Mouse (Mus musculus): Measurements from ENCODE around the gene Polr1d. TPM values are rescaled to one million over a fixed set of nuclear protein-coding genes. Genes with fewer than 3 reads are reported as not detected.

Gene Polr1d
- polyA plus RNA-seq, 2 experiments: 104 to 148 TPM

DNA sequence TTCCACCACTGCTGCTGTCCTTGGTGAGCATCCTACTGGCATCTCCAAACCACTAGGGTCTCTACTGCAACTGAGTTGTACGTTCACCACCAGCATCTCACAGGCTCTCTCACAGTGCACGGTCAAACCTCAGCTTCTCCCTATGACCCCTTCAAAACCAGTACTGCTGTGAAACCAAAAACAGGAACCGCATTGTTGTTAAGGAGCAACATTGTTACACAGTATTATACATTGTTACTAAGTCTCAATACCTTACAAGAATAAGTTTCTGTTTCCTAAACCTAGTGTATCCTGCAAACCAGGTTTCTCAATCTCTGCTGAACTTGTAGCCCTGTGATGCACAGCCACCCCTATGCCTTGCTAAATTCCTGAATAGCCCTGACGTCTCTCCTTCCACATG lies 51.0 kb downstream of the Polr1d start:
- no peaks in the 10 kb centered on the region for H3K9me3 ChIP-seq (ENCODE audit: control insufficient read depth, low read length)

DNA sequence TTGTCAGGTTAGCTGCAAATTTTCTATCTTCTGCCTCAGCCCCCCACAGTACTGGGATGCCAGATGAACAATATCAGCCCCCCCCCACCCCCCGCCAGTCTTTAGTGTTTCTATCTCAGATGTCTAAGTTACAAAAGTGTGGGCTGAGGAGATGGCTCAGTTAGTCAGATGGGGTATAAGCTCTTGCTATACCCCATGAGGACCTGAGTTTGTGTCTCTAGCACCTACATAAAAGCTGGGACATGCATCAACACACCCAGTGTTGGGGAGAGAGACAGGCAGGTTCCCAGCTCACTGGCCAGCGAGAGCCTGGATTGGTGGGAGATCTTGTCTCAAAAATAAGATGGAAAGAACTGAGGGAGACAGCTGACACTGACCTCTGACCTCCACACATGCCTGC lies 52.6 kb downstream of the Polr1d start:
- H3K4me1 ChIP-seq (ENCODE audit: control insufficient read depth, insufficient read depth, low read length): no peaks in the 10 kb centered on the region
- H3K4me2 ChIP-seq (replicated peaks; ENCODE audit: low read depth, low read length, severe bottlenecking): no peak overlapping the region
- H3K27me3 ChIP-seq (ENCODE audit: control insufficient read depth, insufficient read depth, low read length): no peaks in the 10 kb centered on the region
- H3K36me3 ChIP-seq (ENCODE audit: control insufficient read depth, insufficient read depth, low read length): no peaks in the 10 kb centered on the region
- ATAC-seq (ENCODE audit: low FRiP score, low read depth): no peak
- no peaks in the 10 kb centered on the region for H3K9me3 ChIP-seq (ENCODE audit: control insufficient read depth, low read length)
- H3K9ac ChIP-seq (ENCODE audit: low read depth, low read length, severe bottlenecking): no peak overlapping the region
- TF ChIP-seq POLR2A (IDR thresholded peaks at IDR 0.05; ENCODE audit: borderline replicate concordance, extremely low read depth, insufficient read depth, insufficient read length): no peak
- no peak overlapping the region for H3K4me3 ChIP-seq (replicated peaks; ENCODE audit: low read length)
- WGBS: 95% methylated on average over 2 of the region's 2 CpGs
- H3K27ac ChIP-seq (replicated peaks; ENCODE audit: low read depth, low read length): no peak overlapping the region
- no peak for DNase-seq (ENCODE audit: low spot score)

More for the DNA sequence above, 51.0 kb downstream of the Polr1d start:
- no peaks in the 10 kb centered on the region for H3K36me3 ChIP-seq (ENCODE audit: control insufficient read depth, insufficient read depth, low read length)
- no peak for ATAC-seq (ENCODE audit: low FRiP score, low read depth)
- no peak overlapping the region for H3K27ac ChIP-seq (replicated peaks; ENCODE audit: low read depth, low read length)
- no peak overlapping the region for H3K4me2 ChIP-seq (replicated peaks; ENCODE audit: low read depth, low read length, severe bottlenecking)
- H3K27me3 ChIP-seq (ENCODE audit: control insufficient read depth, insufficient read depth, low read length): no peaks in the 10 kb centered on the region
- H3K4me1 ChIP-seq (ENCODE audit: control insufficient read depth, insufficient read depth, low read length): no peaks in the 10 kb centered on the region
- DNase-seq (ENCODE audit: low spot score): no peak
- no peak overlapping the region for H3K4me3 ChIP-seq (replicated peaks; ENCODE audit: low read length)
- 76% methylated on average over 4 of the region's 4 CpGs for WGBS
- no peak overlapping the region for H3K9ac ChIP-seq (ENCODE audit: low read depth, low read length, severe bottlenecking)
- TF ChIP-seq POLR2A (IDR thresholded peaks at IDR 0.05; ENCODE audit: borderline replicate concordance, extremely low read depth, insufficient read depth, insufficient read length): no peak

DNA sequence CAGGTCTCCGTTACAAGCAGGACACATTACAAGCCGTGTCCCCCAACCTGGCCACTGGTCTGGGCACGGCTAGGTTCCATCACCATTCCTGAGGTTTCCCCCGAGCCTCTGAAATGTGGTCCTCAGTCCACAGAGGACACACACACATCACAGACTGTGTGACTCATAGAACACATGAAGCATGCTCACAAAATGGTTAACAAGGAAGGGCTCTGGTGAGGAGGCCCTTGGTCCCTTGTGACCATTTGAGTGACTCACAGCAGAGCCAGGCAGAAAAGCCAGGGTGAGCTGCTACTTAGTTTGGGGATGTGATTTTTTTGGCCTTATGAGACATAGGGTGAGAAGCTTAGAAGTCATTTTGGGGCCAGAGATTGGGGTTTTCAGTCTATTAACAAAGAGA lies 55.1 kb downstream of the Polr1d start:
- H3K9ac ChIP-seq (ENCODE audit: low read depth, low read length, severe bottlenecking): no peak overlapping the region
- no peak overlapping the region for H3K27ac ChIP-seq (replicated peaks; ENCODE audit: low read depth, low read length)
- no peaks in the 10 kb centered on the region for H3K4me1 ChIP-seq (ENCODE audit: control insufficient read depth, insufficient read depth, low read length)
- no peaks in the 10 kb centered on the region for H3K27me3 ChIP-seq (ENCODE audit: control insufficient read depth, insufficient read depth, low read length)
- DNase-seq (ENCODE audit: low spot score) (no peak), ATAC-seq (ENCODE audit: low FRiP score, low read depth) (no peak)
- TF ChIP-seq POLR2A (IDR thresholded peaks at IDR 0.05; ENCODE audit: borderline replicate concordance, extremely low read depth, insufficient read depth, insufficient read length): no peak
- H3K4me2 ChIP-seq (replicated peaks; ENCODE audit: low read depth, low read length, severe bottlenecking): no peak overlapping the region
- 87% methylated on average over 4 of the region's 4 CpGs for WGBS
- H3K36me3 ChIP-seq (ENCODE audit: control insufficient read depth, insufficient read depth, low read length): no peaks in the 10 kb centered on the region
- H3K9me3 ChIP-seq (ENCODE audit: control insufficient read depth, low read length): no peaks in the 10 kb centered on the region
- no peak overlapping the region for H3K4me3 ChIP-seq (replicated peaks; ENCODE audit: low read length)

DNA sequence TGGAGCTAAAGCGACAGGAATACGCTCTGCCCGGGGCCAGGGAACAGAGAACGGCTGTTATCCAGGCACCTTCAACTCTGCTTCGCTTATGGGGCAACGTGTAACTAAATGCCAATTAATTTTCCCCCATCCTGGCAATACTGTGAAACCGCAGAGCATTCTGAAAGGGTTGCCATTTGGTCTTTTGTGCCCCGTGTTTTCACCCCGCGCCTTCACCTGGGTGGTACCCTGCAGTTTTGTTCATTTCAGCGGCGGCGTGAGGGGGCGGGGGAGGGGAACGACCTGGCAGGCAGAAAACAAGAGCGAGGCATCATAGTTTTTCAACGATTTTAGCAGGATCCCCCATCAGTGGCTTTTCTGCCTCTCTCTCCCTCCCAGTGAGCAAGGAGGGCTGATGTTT lies 56.8 kb downstream of the Polr1d start:
- WGBS: 4% methylated on average over 17 of the region's 17 CpGs
- no peak for TF ChIP-seq POLR2A (IDR thresholded peaks at IDR 0.05; ENCODE audit: borderline replicate concordance, extremely low read depth, insufficient read depth, insufficient read length)
- H3K4me3 ChIP-seq (replicated peaks; ENCODE audit: low read length): peak overlapping the region; percentile 20
- no peak overlapping the region for H3K27ac ChIP-seq (replicated peaks; ENCODE audit: low read depth, low read length)
- DNase-seq (ENCODE audit: low spot score) (peak; percentile 9), ATAC-seq (ENCODE audit: low FRiP score, low read depth) (no peak)
- no peaks in the 10 kb centered on the region for H3K4me1 ChIP-seq (ENCODE audit: control insufficient read depth, insufficient read depth, low read length)
- peak overlapping the region; percentile 27 for H3K4me2 ChIP-seq (replicated peaks; ENCODE audit: low read depth, low read length, severe bottlenecking)
- H3K9ac ChIP-seq (ENCODE audit: low read depth, low read length, severe bottlenecking): peak overlapping the region; percentile 0; the same call in 1 of the 2 replicates
- H3K9me3 ChIP-seq (ENCODE audit: control insufficient read depth, low read length): no peaks in the 10 kb centered on the region
- H3K27me3 ChIP-seq (ENCODE audit: control insufficient read depth, insufficient read depth, low read length): no peaks in the 10 kb centered on the region
- H3K36me3 ChIP-seq (ENCODE audit: control insufficient read depth, insufficient read depth, low read length): no peaks in the 10 kb centered on the region

DNA sequence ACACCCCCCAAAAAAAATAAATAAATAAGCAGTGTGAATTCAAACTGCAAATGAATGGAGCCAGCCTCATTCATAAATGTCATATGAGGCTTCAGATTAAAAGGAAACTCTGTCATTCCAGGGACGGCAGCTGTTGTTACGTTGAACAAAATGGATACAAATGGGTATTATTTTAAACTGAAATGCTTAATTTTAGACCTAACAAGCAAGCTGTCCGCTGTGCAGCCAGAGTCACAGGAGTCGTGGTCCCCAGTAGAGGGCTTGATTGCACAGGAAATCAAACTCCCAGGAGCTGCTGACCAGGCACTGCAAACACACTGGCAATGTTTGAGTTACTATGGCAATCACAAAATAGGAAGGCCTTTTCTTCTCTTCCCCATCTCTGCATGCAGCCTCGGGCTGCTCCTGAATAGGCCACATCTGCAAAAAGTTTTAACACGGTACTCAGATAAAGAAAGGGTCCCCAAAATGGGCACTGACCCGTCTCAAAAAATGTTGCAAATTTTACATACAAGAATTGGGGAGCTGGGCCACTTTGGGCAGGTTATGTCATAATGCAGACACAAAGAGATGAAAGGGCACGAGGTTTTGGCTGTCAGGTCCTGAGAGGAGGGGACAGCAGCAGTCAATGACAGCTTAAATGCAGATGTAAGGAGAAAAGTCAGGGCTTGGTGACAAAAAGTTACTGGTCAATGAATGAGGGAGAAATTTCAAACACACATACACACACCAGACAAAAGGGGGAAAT lies 57.7 kb downstream of the Polr1d start:
- Histone ChIP-seq H3K36me3 (ENCODE audit: control insufficient read depth, insufficient read depth, low read length) (no peaks in the 10 kb centered on the region), H3K4me3 (replicated peaks; ENCODE audit: low read length) (no peak overlapping the region), H3K9me3 (ENCODE audit: control insufficient read depth, low read length) (no peaks in the 10 kb centered on the region), H3K9ac (ENCODE audit: low read depth, low read length, severe bottlenecking) (no peak overlapping the region), H3K27ac (replicated peaks; ENCODE audit: low read depth, low read length) (no peak overlapping the region), H3K27me3 (ENCODE audit: control insufficient read depth, insufficient read depth, low read length) (no peaks in the 10 kb centered on the region), H3K4me1 (ENCODE audit: control insufficient read depth, insufficient read depth, low read length) (no peaks in the 10 kb centered on the region), H3K4me2 (replicated peaks; ENCODE audit: low read depth, low read length, severe bottlenecking) (no peak overlapping the region)
- no peak for ATAC-seq (ENCODE audit: low FRiP score, low read depth)
- no peak for DNase-seq (ENCODE audit: low spot score)
- TF ChIP-seq POLR2A (IDR thresholded peaks at IDR 0.05; ENCODE audit: borderline replicate concordance, extremely low read depth, insufficient read depth, insufficient read length): no peak
- WGBS: 37% methylated on average over 8 of the region's 8 CpGs

All from limb, embryonic 14.5 days (tissue).